Mouse (Mus musculus) liver, embryonic 14.5 days (tissue): ENCODE results near the gene Tesk1.

Experiments
- CTCF ChIP-seq: IDR thresholded peaks from 2 replicates; pipeline ENCODE4 v1.5.1; 2016; ENCODE audit warnings: antibody characterized with exemption, low read depth, control low read depth
- EP300 ChIP-seq: IDR thresholded peaks from 2 replicates; pipeline ENCODE4 v1.6.1; 2016; ENCODE audit warnings: antibody characterized with exemption, low read depth

DNA sequence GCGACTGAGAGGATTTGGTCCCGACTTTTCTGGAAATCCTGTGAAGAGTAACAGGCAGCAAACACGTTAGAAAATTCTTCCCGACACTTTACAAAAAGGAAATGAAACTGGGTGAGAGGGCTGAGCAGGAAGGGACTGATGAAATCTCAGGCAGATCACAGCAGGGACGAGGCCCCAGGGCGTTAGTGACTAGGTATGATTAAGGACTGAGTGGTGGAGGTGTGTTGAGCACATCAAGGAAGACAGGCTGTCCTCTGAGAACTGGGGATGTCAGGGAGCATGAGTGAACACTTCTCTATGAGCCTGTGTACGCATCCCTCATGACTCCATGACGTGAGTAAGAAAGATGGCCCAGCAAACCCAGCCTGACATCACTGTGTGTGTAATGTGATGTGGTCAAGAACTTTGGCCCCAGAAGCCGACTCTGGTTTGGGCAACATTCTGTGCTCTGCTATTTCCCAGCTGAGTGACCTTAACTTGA is 21.9 kb upstream of the Tesk1 start:
- TF ChIP-seq CTCF: no peak
- no peak for TF ChIP-seq EP300
